14 mouse cellular contexts compared by ENCODE assay signal in the genomic region with DNA sequence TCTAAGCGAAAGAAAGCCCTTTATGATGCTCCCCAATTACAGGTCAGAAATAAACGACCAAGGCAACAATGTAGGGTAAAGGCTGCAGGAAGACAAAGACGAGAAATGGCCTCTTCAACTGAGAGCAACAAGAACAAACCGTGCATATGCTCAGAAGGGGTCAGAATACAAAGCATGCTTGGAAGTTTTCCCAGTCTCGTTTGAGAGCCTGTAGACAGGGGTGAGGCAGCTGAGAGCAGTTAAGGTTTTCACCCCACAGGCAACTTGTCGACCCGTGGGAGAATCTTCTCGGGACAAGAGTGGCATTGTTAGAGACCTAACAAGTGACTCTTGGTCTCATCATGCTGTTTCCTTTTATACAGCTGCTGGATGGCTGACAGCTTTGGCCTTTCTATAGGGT.
DNase-seq lines count a peak whose midpoint lies in the region; ATAC-seq and TF ChIP-seq lines count a peak whose summit lies in the region.
"Had no signal": no experiment of that assay in that cellular context is flagged by ENCODE, and none has a peak within 500 bp of the region (broad histone marks: within the 10 kb centered on the region; RNA-seq: fewer than 3 reads in every experiment).

No protein-coding gene starts in this region.

- no peak for TF ChIP-seq CTCF in lung, postnatal 0 days (IDR thresholded peaks at IDR 0.05)

- H3K36me3 ChIP-seq in forebrain, embryonic 13.5 days (ENCODE audit: poor library complexity, severe bottlenecking): no peaks in the 10 kb centered on the region
- no peaks in the 10 kb centered on the region for H3K36me3 ChIP-seq in forebrain, embryonic 12.5 days (replicated peaks)
- H3K36me3 ChIP-seq in lung, postnatal 0 days (ENCODE audit: insufficient read depth, low read length): no peaks in the 10 kb centered on the region
- no peaks in the 10 kb centered on the region for H3K36me3 ChIP-seq in hindbrain, embryonic 16.5 days (ENCODE audit: control insufficient read depth, insufficient read depth, low read length)
- H3K36me3 ChIP-seq: limb, embryonic 12.5 days had no signal

- no peak overlapping the region for H3K9ac ChIP-seq in forebrain, embryonic 13.5 days
- H3K9ac ChIP-seq in forebrain, embryonic 12.5 days: no peak overlapping the region
- no peak overlapping the region for H3K9ac ChIP-seq in lung, postnatal 0 days (replicated peaks; ENCODE audit: low read depth)
- no peak overlapping the region for H3K9ac ChIP-seq in hindbrain, embryonic 16.5 days (ENCODE audit: low read depth, low read length)
- H3K9ac ChIP-seq: limb, embryonic 12.5 days had no signal

- no peak overlapping the region for H3K27ac ChIP-seq in forebrain, embryonic 13.5 days
- H3K27ac ChIP-seq in forebrain, embryonic 12.5 days: no peak overlapping the region
- H3K27ac ChIP-seq in lung, postnatal 0 days (ENCODE audit: low read length): no peak overlapping the region
- H3K27ac ChIP-seq in hindbrain, embryonic 16.5 days (ENCODE audit: low read depth, low read length): no peak overlapping the region

- H3K4me3 ChIP-seq in forebrain, embryonic 13.5 days: no peak overlapping the region
- no peak overlapping the region for H3K4me3 ChIP-seq in forebrain, embryonic 12.5 days (replicated peaks)
- no peak overlapping the region for H3K4me3 ChIP-seq in lung, postnatal 0 days (ENCODE audit: low read depth, low read length)
- no peak overlapping the region for H3K4me3 ChIP-seq in hindbrain, embryonic 16.5 days (ENCODE audit: low read length)
- H3K4me3 ChIP-seq: erythroblast, embryonic 14.5 days; limb, embryonic 12.5 days had no signal

- H3K4me2 ChIP-seq in forebrain, embryonic 13.5 days: no peak overlapping the region
- H3K4me2 ChIP-seq in forebrain, embryonic 12.5 days: no peak overlapping the region
- no peak overlapping the region for H3K4me2 ChIP-seq in lung, postnatal 0 days (replicated peaks; ENCODE audit: low read depth, low read length)
- no peak overlapping the region for H3K4me2 ChIP-seq in hindbrain, embryonic 16.5 days (ENCODE audit: low read length)
- H3K4me2 ChIP-seq: limb, embryonic 12.5 days had no signal

- 11% methylated on average over 8 of the region's 8 CpGs for WGBS in forebrain, embryonic 13.5 days
- WGBS in forebrain, embryonic 12.5 days: 24% methylated on average over 8 of the region's 8 CpGs
- 36% methylated on average over 8 of the region's 8 CpGs for WGBS in lung, postnatal 0 days
- 17% methylated on average over 8 of the region's 8 CpGs for WGBS in hindbrain, embryonic 16.5 days

- TF ChIP-seq EP300 in lung, postnatal 0 days (IDR thresholded peaks at IDR 0.05): no peak

- H3K27me3 ChIP-seq in forebrain, embryonic 13.5 days: peaks cover 17% of the 10 kb centered on the region
- H3K27me3 ChIP-seq in forebrain, embryonic 12.5 days: peaks cover 18% of the 10 kb centered on the region
- H3K27me3 ChIP-seq in lung, postnatal 0 days (replicated peaks; ENCODE audit: insufficient read depth, low read length): no peaks in the 10 kb centered on the region
- H3K27me3 ChIP-seq in hindbrain, embryonic 16.5 days (replicated peaks; ENCODE audit: control insufficient read depth, insufficient read depth, low read length): no peaks in the 10 kb centered on the region
- H3K27me3 ChIP-seq: limb, embryonic 12.5 days had no signal

- DNase-seq in lung, postnatal 0 days (ENCODE audit: low spot score): no peak
- no peak for DNase-seq in lung, postnatal 10 days
- DNase-seq in embryo, embryonic 10.5 days (ENCODE audit: low spot score): peak; percentile 63
- DNase-seq in frontal cortex, postnatal 10 days (ENCODE audit: low spot score in 2 of 2): no peak
- no peak for DNase-seq in layer of hippocampus, postnatal 25 days (ENCODE audit: extremely low spot score in 1 of 2, low spot score in 1 of 2)
- DNase-seq: cerebellum, postnatal 10 days; gastrocnemius, postnatal 14 days; kidney, adult 9 months; thymus, postnatal 4 days had no signal

- H3K9me3 ChIP-seq in forebrain, embryonic 13.5 days (replicated peaks): no peaks in the 10 kb centered on the region
- 0 out of 2 replicates have a peak, but pooled peaks cover 3% of the 10 kb centered on the region for H3K9me3 ChIP-seq in forebrain, embryonic 12.5 days
- no peaks in the 10 kb centered on the region for H3K9me3 ChIP-seq in lung, postnatal 0 days (ENCODE audit: low read length)
- no peaks in the 10 kb centered on the region for H3K9me3 ChIP-seq in hindbrain, embryonic 16.5 days (ENCODE audit: control insufficient read depth, low read length)
- H3K9me3 ChIP-seq: limb, embryonic 12.5 days had no signal

- H3K4me1 ChIP-seq in forebrain, embryonic 13.5 days: peaks cover 30% of the 10 kb centered on the region
- peaks cover 25% of the 10 kb centered on the region for H3K4me1 ChIP-seq in forebrain, embryonic 12.5 days
- H3K4me1 ChIP-seq in lung, postnatal 0 days (ENCODE audit: insufficient read depth, low read depth, low read length): peaks cover 2% of the 10 kb centered on the region; the same call in 1 of the 2 replicates
- H3K4me1 ChIP-seq in hindbrain, embryonic 16.5 days (ENCODE audit: control insufficient read depth, insufficient read depth, low read depth, low read length): peaks cover 2% of the 10 kb centered on the region; the same call in 1 of the 2 replicates

- peak; percentile 53; the same call in 1 of the 2 replicates for ATAC-seq in forebrain, embryonic 13.5 days
- no peak for ATAC-seq in forebrain, embryonic 12.5 days (ENCODE audit: low FRiP score)
- ATAC-seq in lung, postnatal 0 days: peak; percentile 37; the same call in 1 of the 2 replicates
- peak; percentile 68 for ATAC-seq in hindbrain, embryonic 16.5 days
